Mouse (Mus musculus): Measurements from ENCODE around the gene Rara. TPM values are rescaled to one million over a fixed set of nuclear protein-coding genes. Genes with fewer than 3 reads are reported as not detected.

Rara gene
- total RNA-seq, 1 experiment from 2014 or later, result 131 TPM

GRCm38 (mm10) chr11:98962421-98963095, 34.9 kb downstream of the Rara start:
- no peak for ATAC-seq (ENCODE audit: extremely low read depth, insufficient number of reproducible peaks, low FRiP score, poor library complexity, severe bottlenecking)

- ATAC-seq (ENCODE audit: extremely low read depth, insufficient number of reproducible peaks, low FRiP score, poor library complexity, severe bottlenecking), result peak; percentile 47
These were observed 35.8 kb downstream of the Rara start for GRCm38 (mm10) chr11:98963191-98964021.

- ATAC-seq (ENCODE audit: extremely low read depth, insufficient number of reproducible peaks, low FRiP score, poor library complexity, severe bottlenecking), result no peak
These were observed 36.6 kb downstream of the Rara start for GRCm38 (mm10) chr11:98964201-98964615.

GRCm38 (mm10) chr11:98964616-98965415, 37.2 kb downstream of the Rara start:
- no peak for ATAC-seq (ENCODE audit: extremely low read depth, insufficient number of reproducible peaks, low FRiP score, poor library complexity, severe bottlenecking)

GRCm38 (mm10) chr11:98965416-98966077, 37.9 kb downstream of the Rara start:
- ATAC-seq (ENCODE audit: extremely low read depth, insufficient number of reproducible peaks, low FRiP score, poor library complexity, severe bottlenecking), result no peak

- no peak for ATAC-seq (ENCODE audit: extremely low read depth, insufficient number of reproducible peaks, low FRiP score, poor library complexity, severe bottlenecking)
These were observed 39.0 kb downstream of the Rara start for GRCm38 (mm10) chr11:98966499-98967141.

- ATAC-seq (ENCODE audit: extremely low read depth, insufficient number of reproducible peaks, low FRiP score, poor library complexity, severe bottlenecking), result no peak
These were observed 40.5 kb downstream of the Rara start for GRCm38 (mm10) chr11:98968079-98968478.

GRCm38 (mm10) chr11:98968716-98969495, 41.3 kb downstream of the Rara start:
- ATAC-seq (ENCODE audit: extremely low read depth, insufficient number of reproducible peaks, low FRiP score, poor library complexity, severe bottlenecking), result no peak

- no peak for ATAC-seq (ENCODE audit: extremely low read depth, insufficient number of reproducible peaks, low FRiP score, poor library complexity, severe bottlenecking)
These were observed 41.9 kb downstream of the Rara start for GRCm38 (mm10) chr11:98969496-98969927.

- ATAC-seq (ENCODE audit: extremely low read depth, insufficient number of reproducible peaks, low FRiP score, poor library complexity, severe bottlenecking), result no peak
These were observed 42.7 kb downstream of the Rara start for GRCm38 (mm10) chr11:98970191-98970925.

GRCm38 (mm10) chr11:98971316-98972031, 43.9 kb downstream of the Rara start:
- ATAC-seq (ENCODE audit: extremely low read depth, insufficient number of reproducible peaks, low FRiP score, poor library complexity, severe bottlenecking), result no peak

GRCm38 (mm10) chr11:98972215-98972614, 44.6 kb downstream of the Rara start:
- ATAC-seq (ENCODE audit: extremely low read depth, insufficient number of reproducible peaks, low FRiP score, poor library complexity, severe bottlenecking), result peak; percentile 56

GRCm38 (mm10) chr11:98972801-98973360, 45.3 kb downstream of the Rara start:
- ATAC-seq (ENCODE audit: extremely low read depth, insufficient number of reproducible peaks, low FRiP score, poor library complexity, severe bottlenecking), result no peak

- ATAC-seq (ENCODE audit: extremely low read depth, insufficient number of reproducible peaks, low FRiP score, poor library complexity, severe bottlenecking), result no peak
These were observed 46.0 kb downstream of the Rara start for GRCm38 (mm10) chr11:98973584-98973983.

- no peak for ATAC-seq (ENCODE audit: extremely low read depth, insufficient number of reproducible peaks, low FRiP score, poor library complexity, severe bottlenecking)
These were observed 46.6 kb downstream of the Rara start for GRCm38 (mm10) chr11:98974213-98974612.
